Mouse (Mus musculus) fibroblast of lung, adult 2 months (primary cell): ENCODE data around the gene Prl8a2.

Experiments
- DNase-seq: peaks from one replicate; pipeline ENCODE4 v3.0.0-alpha.2; 2011; ENCODE audit warnings: low read depth

Prl8a2 gene

GRCm38 (mm10) chr13:27345373-27345772 lies at the start of gene Prl8a2:
Prl8a2 (plus strand) TSS chr13:27345673.
- DNase-seq, result no peak

- peak; percentile 52 for DNase-seq
These were observed 32.9 kb upstream of the Prl8a2 start, which contains the start of gene Prl6a1 for GRCm38 (mm10) chr13:27312334-27313225. Prl6a1 (plus strand) TSS chr13:27312627.

GRCm38 (mm10) chr13:27334989-27335388 lies 10.5 kb upstream of the Prl8a2 start:
- DNase-seq, result no peak

- no peak for DNase-seq
These were observed 2.7 kb upstream of the Prl8a2 start for GRCm38 (mm10) chr13:27342733-27343275.

- DNase-seq, result no peak
These were observed 45.3 kb downstream of the Prl8a2 start, which contains the start of gene Prl2b1 for GRCm38 (mm10) chr13:27390746-27391145. Prl2b1 (minus strand) TSS chr13:27390846.

GRCm38 (mm10) chr13:27399061-27399724 lies 53.7 kb downstream of the Prl8a2 start:
- no peak for DNase-seq
